Mouse (Mus musculus): ENCODE measurements at regions not wholly inside any gene's neighbourhood (a gene's known extent, or its start where the extent isn't known, plus 50 kb on each side); places are given as distances from the start of the nearest gene placed in this dataset.

DNA sequence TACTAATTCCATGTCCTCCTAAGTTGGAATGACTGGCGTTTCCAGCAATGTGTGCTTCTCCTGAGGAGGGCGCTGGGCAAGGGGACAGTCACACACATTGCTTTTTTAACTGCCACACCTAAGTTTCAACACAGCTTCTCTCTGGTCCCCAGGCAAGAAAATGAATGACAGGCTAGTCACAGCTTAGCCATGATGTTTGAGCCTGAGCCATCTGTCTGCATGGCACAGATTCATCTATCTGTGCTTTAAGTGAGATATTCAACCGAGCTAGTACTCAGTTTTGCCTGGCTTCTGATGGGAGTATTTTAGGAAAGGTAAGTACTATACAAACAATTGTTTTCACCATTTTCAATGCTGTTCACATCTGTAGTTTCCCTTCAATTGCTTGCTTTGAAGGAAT, 331.2 kb upstream of the Gm10131 start:
- H3K4me3 ChIP-seq (ENCODE audit: low read depth, low read length): no peak overlapping the region
- no peak overlapping the region for H3K27ac ChIP-seq (ENCODE audit: low read depth, low read length)
- no peaks in the 10 kb centered on the region for H3K4me1 ChIP-seq (replicated peaks; ENCODE audit: control insufficient read depth, insufficient read depth, low read length)
- no peaks in the 10 kb centered on the region for H3K36me3 ChIP-seq (ENCODE audit: control insufficient read depth, insufficient read depth, low read length)
- H3K4me2 ChIP-seq (replicated peaks; ENCODE audit: low read depth, low read length): no peak overlapping the region
- no peak overlapping the region for H3K9ac ChIP-seq (ENCODE audit: low read depth, low read length)
- ATAC-seq (ENCODE audit: low FRiP score) (no peak), DNase-seq (ENCODE audit: low spot score) (no peak)
- WGBS: 92% methylated on average over 3 of the region's 3 CpGs
- H3K27me3 ChIP-seq (ENCODE audit: control insufficient read depth, insufficient read depth, low read length): no peaks in the 10 kb centered on the region
- H3K9me3 ChIP-seq (ENCODE audit: control insufficient read depth, low read length): no peaks in the 10 kb centered on the region

DNA sequence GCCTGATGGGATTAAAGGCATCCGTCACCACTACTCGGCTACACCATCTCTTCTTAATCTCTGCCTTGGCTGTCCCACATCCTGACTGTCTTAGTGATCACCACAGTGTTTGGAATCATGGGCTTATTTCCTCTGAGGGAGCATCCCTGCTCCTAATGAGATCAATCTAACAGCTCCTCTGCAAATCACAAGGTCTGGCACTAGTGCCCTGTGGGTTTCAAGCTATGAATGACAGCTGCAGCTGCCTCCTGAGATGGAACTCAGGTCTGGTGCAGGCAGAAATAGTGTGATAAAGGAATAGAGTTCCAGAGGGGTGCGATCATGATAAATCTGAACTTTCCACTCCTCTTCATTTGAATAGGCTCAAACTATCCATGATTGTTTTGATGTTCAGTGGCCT, 330.2 kb upstream of the Gm10131 start:
- H3K4me1 ChIP-seq (replicated peaks; ENCODE audit: control insufficient read depth, insufficient read depth, low read length): no peaks in the 10 kb centered on the region
- DNase-seq (ENCODE audit: low spot score) (no peak), ATAC-seq (ENCODE audit: low FRiP score) (no peak)
- no peak overlapping the region for H3K9ac ChIP-seq (ENCODE audit: low read depth, low read length)
- H3K27ac ChIP-seq (ENCODE audit: low read depth, low read length): no peak overlapping the region
- no peaks in the 10 kb centered on the region for H3K27me3 ChIP-seq (ENCODE audit: control insufficient read depth, insufficient read depth, low read length)
- no peaks in the 10 kb centered on the region for H3K9me3 ChIP-seq (ENCODE audit: control insufficient read depth, low read length)
- H3K36me3 ChIP-seq (ENCODE audit: control insufficient read depth, insufficient read depth, low read length): no peaks in the 10 kb centered on the region
- no peak overlapping the region for H3K4me2 ChIP-seq (replicated peaks; ENCODE audit: low read depth, low read length)
- WGBS: 78% methylated on average over 3 of the region's 3 CpGs
- no peak overlapping the region for H3K4me3 ChIP-seq (ENCODE audit: low read depth, low read length)

DNA sequence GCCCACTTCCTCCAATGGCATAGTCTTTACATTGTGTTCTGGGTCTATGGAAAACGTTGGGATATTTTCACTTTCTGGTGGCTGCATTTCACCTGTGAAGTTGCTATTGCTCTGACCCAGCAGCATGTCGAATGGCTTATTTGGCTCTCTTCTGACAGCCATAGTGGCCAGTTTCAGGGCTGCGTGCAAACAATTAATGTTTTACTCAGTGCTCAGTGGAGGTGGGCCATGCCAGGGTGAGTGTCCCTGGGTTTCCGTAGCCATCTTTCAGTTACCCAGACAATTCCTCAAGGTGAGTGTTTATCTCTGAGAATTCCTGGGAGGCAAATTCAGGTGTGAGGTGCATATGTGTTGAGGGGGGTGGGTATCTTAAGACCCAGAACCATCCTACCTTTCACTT, 329.2 kb upstream of the Gm10131 start:
- Histone ChIP-seq H3K4me1 (replicated peaks; ENCODE audit: control insufficient read depth, insufficient read depth, low read length) (no peaks in the 10 kb centered on the region), H3K27me3 (ENCODE audit: control insufficient read depth, insufficient read depth, low read length) (no peaks in the 10 kb centered on the region), H3K9ac (ENCODE audit: low read depth, low read length) (no peak overlapping the region), H3K4me2 (replicated peaks; ENCODE audit: low read depth, low read length) (no peak overlapping the region), H3K27ac (ENCODE audit: low read depth, low read length) (no peak overlapping the region), H3K36me3 (ENCODE audit: control insufficient read depth, insufficient read depth, low read length) (no peaks in the 10 kb centered on the region), H3K4me3 (ENCODE audit: low read depth, low read length) (no peak overlapping the region), H3K9me3 (ENCODE audit: control insufficient read depth, low read length) (no peaks in the 10 kb centered on the region)
- ATAC-seq (ENCODE audit: low FRiP score) (no peak), DNase-seq (ENCODE audit: low spot score) (no peak)
- WGBS: 87% methylated on average over 4 of the region's 4 CpGs

DNA sequence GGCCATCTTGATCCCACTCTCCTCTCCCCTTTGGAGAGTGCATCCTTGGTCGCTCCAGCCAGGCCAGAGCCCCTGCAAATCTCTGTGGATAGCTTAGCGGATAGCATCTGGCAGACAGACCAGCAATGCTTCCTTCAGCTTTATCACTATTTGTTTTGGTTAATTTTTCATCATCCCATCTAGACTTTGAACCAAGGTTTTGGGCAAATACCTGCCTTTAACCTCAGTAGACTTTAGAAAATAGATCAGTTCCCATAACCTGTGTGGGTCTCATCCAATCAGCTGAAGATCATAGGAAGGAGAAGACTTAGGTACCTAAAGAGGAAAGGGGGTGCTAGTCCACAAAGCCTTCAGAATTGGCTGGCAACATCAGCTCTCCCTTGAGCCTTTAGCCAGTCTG, 327.2 kb upstream of the Gm10131 start:
- H3K36me3 ChIP-seq (ENCODE audit: control insufficient read depth, insufficient read depth, low read length): no peaks in the 10 kb centered on the region
- no peak overlapping the region for H3K9ac ChIP-seq (ENCODE audit: low read depth, low read length)
- H3K9me3 ChIP-seq (ENCODE audit: control insufficient read depth, low read length): no peaks in the 10 kb centered on the region
- DNase-seq (ENCODE audit: low spot score) (no peak), ATAC-seq (ENCODE audit: low FRiP score) (no peak)
- no peak overlapping the region for H3K27ac ChIP-seq (ENCODE audit: low read depth, low read length)
- no peaks in the 10 kb centered on the region for H3K4me1 ChIP-seq (replicated peaks; ENCODE audit: control insufficient read depth, insufficient read depth, low read length)
- no peak overlapping the region for H3K4me2 ChIP-seq (replicated peaks; ENCODE audit: low read depth, low read length)
- H3K27me3 ChIP-seq (ENCODE audit: control insufficient read depth, insufficient read depth, low read length): no peaks in the 10 kb centered on the region
- 90% methylated on average over 2 of the region's 2 CpGs for WGBS
- no peak overlapping the region for H3K4me3 ChIP-seq (ENCODE audit: low read depth, low read length)

DNA sequence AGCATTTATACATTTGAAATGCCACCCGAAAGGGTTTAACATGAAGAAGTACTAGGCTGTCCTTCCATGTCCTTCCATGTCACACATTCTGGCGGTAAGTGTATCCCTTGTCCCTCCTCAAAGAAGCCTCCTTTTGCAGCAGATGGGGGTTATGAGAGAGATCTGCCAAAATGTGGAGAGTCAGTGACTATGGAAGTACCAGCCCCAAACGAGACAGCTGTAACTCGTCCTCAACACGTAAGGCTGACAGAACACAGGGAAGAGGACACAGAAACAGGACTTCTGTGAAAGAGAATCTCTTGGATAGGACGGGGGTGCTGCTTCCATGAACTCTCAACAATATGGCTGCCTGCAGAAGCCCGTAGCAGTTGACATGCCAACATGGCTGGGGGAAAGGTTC, 320.4 kb upstream of the Gm10131 start:
- 93% methylated on average over 7 of the region's 7 CpGs for WGBS
- DNase-seq (ENCODE audit: low spot score): no peak
- H3K9me3 ChIP-seq (ENCODE audit: control insufficient read depth, low read length): no peaks in the 10 kb centered on the region

DNA sequence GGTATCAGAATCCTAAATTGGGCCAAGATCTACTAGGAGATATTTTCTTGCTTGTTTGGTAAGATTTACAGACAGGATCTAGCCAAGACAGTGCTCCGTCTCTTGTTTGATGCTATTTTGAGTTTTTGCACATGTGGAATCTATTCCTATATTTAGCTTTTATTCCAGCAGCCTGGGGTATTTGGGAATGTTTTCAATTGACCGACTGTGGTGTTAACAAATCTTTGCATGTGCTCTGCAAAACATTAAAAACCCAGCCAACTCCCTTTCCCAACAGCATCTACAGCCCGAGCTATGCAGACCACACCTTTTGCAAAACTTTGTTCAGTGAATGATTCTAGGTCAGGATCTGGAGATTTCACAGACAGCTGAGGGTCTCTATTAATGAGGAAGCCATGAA, 317.7 kb upstream of the Gm10131 start:
- Histone ChIP-seq H3K4me3 (ENCODE audit: low read depth, low read length) (no peak overlapping the region), H3K27ac (ENCODE audit: low read depth, low read length) (no peak overlapping the region), H3K27me3 (ENCODE audit: control insufficient read depth, insufficient read depth, low read length) (no peaks in the 10 kb centered on the region), H3K9ac (ENCODE audit: low read depth, low read length) (no peak overlapping the region), H3K4me1 (replicated peaks; ENCODE audit: control insufficient read depth, insufficient read depth, low read length) (no peaks in the 10 kb centered on the region), H3K4me2 (replicated peaks; ENCODE audit: low read depth, low read length) (no peak overlapping the region), H3K9me3 (ENCODE audit: control insufficient read depth, low read length) (no peaks in the 10 kb centered on the region), H3K36me3 (ENCODE audit: control insufficient read depth, insufficient read depth, low read length) (no peaks in the 10 kb centered on the region)
- ATAC-seq (ENCODE audit: low FRiP score) (no peak), DNase-seq (ENCODE audit: low spot score) (no peak)
- WGBS: 84% methylated on average over 3 of the region's 3 CpGs

More for the DNA sequence above, 320.4 kb upstream of the Gm10131 start:
- H3K36me3 ChIP-seq (ENCODE audit: control insufficient read depth, insufficient read depth, low read length): no peaks in the 10 kb centered on the region
- no peak overlapping the region for H3K9ac ChIP-seq (ENCODE audit: low read depth, low read length)
- H3K4me1 ChIP-seq (replicated peaks; ENCODE audit: control insufficient read depth, insufficient read depth, low read length): no peaks in the 10 kb centered on the region
- H3K4me3 ChIP-seq (ENCODE audit: low read depth, low read length): no peak overlapping the region
- no peak overlapping the region for H3K27ac ChIP-seq (ENCODE audit: low read depth, low read length)
- H3K4me2 ChIP-seq (replicated peaks; ENCODE audit: low read depth, low read length): no peak overlapping the region
- ATAC-seq (ENCODE audit: low FRiP score): no peak
- no peaks in the 10 kb centered on the region for H3K27me3 ChIP-seq (ENCODE audit: control insufficient read depth, insufficient read depth, low read length)

DNA sequence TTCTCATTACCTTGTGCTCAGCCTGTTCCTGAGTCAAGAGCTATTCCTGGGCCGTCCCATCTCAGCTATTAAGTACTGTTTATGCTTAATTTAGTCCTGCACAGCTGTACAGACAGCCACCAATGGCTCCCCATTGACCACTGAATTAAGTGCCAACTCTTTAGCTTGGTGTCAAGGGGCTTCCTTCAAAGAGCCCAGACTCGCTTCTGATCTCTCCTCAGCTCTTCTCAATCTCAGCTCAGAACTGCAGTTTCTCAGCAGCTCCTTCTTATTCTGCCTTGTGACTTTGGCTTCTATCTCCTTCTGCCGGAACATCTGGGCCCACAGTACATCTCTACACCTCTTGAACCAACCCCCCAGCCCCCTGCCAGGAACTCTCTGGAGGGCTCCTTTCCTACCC, 290.0 kb upstream of the Gm10131 start:
- 79% methylated on average over 3 of the region's 3 CpGs for WGBS
- no peak for DNase-seq (ENCODE audit: low spot score)
- Histone ChIP-seq H3K36me3 (ENCODE audit: control insufficient read depth, insufficient read depth, low read length) (no peaks in the 10 kb centered on the region), H3K27ac (ENCODE audit: low read depth, low read length) (no peak overlapping the region), H3K9ac (ENCODE audit: low read depth, low read length) (no peak overlapping the region), H3K9me3 (ENCODE audit: control insufficient read depth, low read length) (no peaks in the 10 kb centered on the region), H3K4me3 (ENCODE audit: low read depth, low read length) (no peak overlapping the region), H3K4me1 (replicated peaks; ENCODE audit: control insufficient read depth, insufficient read depth, low read length) (0 out of 2 replicates have a peak, but pooled peaks cover 3% of the 10 kb centered on the region), H3K27me3 (ENCODE audit: control insufficient read depth, insufficient read depth, low read length) (no peaks in the 10 kb centered on the region), H3K4me2 (replicated peaks; ENCODE audit: low read depth, low read length) (no peak overlapping the region)
- no peak for ATAC-seq (ENCODE audit: low FRiP score)

DNA sequence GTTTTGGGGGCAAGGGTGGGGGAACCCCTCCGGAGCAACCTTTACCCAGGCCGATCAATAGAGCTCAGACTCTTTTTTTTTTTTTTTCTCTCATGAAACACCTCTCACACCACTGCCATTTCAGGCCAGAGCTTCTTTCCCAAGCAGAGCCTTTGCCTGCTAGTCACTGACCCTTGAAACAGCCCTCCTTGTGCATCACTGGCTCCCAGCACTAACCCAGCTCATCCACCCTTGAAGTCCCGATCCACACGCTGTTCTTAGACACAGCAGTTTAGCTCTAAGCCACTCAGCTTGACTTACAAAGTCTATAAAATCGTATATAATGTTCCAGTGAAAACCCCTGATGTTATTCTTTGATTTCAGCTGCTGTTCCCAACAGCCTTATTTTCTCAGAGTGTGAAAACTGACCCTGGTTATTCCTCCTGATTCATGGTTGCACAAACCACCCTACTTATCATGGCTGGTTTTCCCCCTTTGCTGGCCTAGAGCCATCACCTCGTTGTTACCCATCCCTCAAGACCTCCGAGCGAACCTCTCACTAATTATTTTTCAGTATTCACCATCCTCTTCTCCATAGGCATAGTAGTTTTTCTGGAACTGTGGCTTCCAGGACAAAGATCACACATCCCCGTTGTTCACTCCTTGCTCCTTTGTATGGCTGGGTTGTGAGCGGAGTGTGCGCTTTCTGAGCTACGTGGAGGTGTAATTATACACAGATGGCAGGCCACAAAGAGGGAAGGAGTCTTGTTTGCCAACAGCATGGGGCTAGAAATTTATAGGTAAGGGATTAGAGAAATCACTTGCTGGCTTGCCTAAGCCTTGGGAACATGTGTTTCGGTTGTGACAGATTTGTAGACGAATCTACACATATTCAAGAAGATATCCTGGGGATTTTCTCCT, 287.6 kb upstream of the Gm10131 start:
- WGBS: 66% methylated on average over 14 of the region's 14 CpGs
- Histone ChIP-seq H3K27ac (ENCODE audit: low read depth, low read length) (no peak overlapping the region), H3K27me3 (ENCODE audit: control insufficient read depth, insufficient read depth, low read length) (no peaks in the 10 kb centered on the region), H3K4me3 (ENCODE audit: low read depth, low read length) (no peak overlapping the region), H3K9me3 (ENCODE audit: control insufficient read depth, low read length) (no peaks in the 10 kb centered on the region), H3K36me3 (ENCODE audit: control insufficient read depth, insufficient read depth, low read length) (no peaks in the 10 kb centered on the region), H3K4me1 (replicated peaks; ENCODE audit: control insufficient read depth, insufficient read depth, low read length) (0 out of 2 replicates have a peak, but pooled peaks cover 3% of the 10 kb centered on the region), H3K4me2 (replicated peaks; ENCODE audit: low read depth, low read length) (no peak overlapping the region), H3K9ac (ENCODE audit: low read depth, low read length) (no peak overlapping the region)
- DNase-seq (ENCODE audit: low spot score) (no peak), ATAC-seq (ENCODE audit: low FRiP score) (no peak)

All from hindbrain, embryonic 11.5 days (tissue).